Mouse (Mus musculus) E14TG2a.4 (cell line): ENCODE measurements around the gene Polg.

ENCODE experiments used
- H3K27me3 ChIP-seq: 2 replicates; pipeline ENCODE4 v1.6.1; 2014; ENCODE audit warnings: low read length, control low read depth; ENCODE audit not compliant: insufficient read depth
- H3K36me3 ChIP-seq: 2 replicates; pipeline ENCODE4 v1.6.1; 2014; ENCODE audit warnings: low read length, control low read depth; ENCODE audit not compliant: insufficient read depth
- H3K4me1 ChIP-seq: replicated peaks from 2 replicates; pipeline ENCODE4 v1.6.1; 2014; ENCODE audit warnings: low read depth, low read length, control low read depth
- H3K4me3 ChIP-seq: replicated peaks from 2 replicates; pipeline ENCODE4 v1.5.1; 2014; ENCODE audit warnings: mild to moderate bottlenecking, low read length
- H3K9me3 ChIP-seq: 2 replicates; pipeline ENCODE4 v1.6.1; 2014; ENCODE audit warnings: low read length, control low read depth
- CTCF ChIP-seq: conservative IDR thresholded peaks from 2 replicates; pipeline ENCODE4 v1.5.1; 2014; ENCODE audit warnings: low read length
- NANOG ChIP-seq: IDR thresholded peaks from 2 replicates; pipeline ENCODE4 v1.6.1; 2014; ENCODE audit warnings: borderline replicate concordance, low read length, mixed read lengths
- POU5F1 ChIP-seq: IDR thresholded peaks from 2 replicates; pipeline ENCODE4 v1.6.1; 2014; ENCODE audit warnings: low read length, borderline replicate concordance

Polg gene

DNA sequence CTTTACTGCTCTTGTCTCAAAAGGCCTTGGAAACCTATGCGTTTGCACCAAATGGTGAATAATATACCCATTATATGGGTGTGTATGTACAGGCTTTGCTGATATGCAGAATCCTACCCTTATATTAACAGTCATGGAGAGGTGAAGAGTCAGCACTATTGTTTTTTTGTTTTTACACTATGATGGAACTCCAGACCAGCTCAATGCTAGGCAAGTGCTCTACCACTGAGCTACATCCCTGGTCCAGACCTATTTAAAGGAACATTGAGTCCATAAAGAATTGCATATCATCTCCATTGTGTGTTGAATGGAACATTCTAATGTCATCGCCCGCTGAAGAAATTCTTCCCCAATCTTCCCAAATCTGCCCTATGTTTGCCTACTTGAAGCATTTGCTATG lies 44.5 kb upstream of the Polg start:
- Histone ChIP-seq H3K27me3 (peaks cover 98% of the 10 kb centered on the region), H3K36me3 (no peaks in the 10 kb centered on the region), H3K9me3 (no peaks in the 10 kb centered on the region), H3K4me3 (no peak overlapping the region), H3K4me1 (peaks cover 58% of the 10 kb centered on the region)
- no peak for TF ChIP-seq POU5F1
- TF ChIP-seq NANOG, result no peak
- no peak for TF ChIP-seq CTCF

DNA sequence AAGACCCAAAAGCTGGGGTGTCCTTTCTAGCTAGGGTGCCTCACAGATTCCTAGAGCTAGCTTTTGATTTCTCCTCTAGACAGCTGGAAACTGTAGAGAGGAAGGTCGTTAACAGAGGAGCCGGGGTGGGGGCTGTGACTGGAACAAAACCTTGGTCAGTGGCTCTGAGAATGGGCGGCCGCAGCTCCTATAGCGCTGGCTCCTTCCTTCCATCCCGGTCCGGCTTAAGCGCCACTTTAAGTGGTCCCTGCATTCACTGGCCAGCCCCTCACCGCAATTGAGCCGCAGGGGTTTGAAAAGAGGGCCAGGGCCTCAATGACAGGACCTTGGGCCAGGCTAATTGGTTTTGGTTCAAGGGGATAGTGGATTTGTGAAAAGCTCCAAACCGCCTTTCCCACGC lies 43.5 kb upstream of the Polg start:
- no peaks in the 10 kb centered on the region for H3K36me3 ChIP-seq
- H3K4me1 ChIP-seq, result peaks cover 57% of the 10 kb centered on the region
- H3K4me3 ChIP-seq, result no peak overlapping the region; the same call in 1 of the 2 replicates
- peaks cover 98% of the 10 kb centered on the region for H3K27me3 ChIP-seq
- TF ChIP-seq CTCF (no peak), NANOG (no peak), POU5F1 (no peak)
- no peaks in the 10 kb centered on the region for H3K9me3 ChIP-seq

DNA sequence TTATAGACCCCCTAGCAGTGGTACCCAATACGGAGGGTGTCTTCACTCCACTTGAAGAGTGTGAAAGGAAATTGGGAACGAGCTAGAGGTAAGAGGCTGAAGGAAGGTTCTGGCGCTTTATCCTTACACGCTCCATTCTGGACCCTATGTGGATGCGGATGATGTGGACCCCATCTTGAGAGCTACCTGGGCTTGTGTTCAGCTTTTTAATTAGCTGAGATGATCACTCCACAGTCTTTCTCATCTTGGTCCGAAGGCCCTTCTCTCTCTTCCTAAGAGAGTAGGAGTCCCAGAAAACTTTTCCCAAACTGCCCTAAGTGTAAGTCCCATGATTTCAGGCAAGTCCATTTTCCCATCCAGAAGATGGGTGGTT lies 43.1 kb upstream of the Polg start:
- no peaks in the 10 kb centered on the region for H3K9me3 ChIP-seq
- no peaks in the 10 kb centered on the region for H3K36me3 ChIP-seq
- H3K4me1 ChIP-seq, result peaks cover 57% of the 10 kb centered on the region
- no peak for TF ChIP-seq POU5F1
- no peak for TF ChIP-seq NANOG
- no peak for TF ChIP-seq CTCF
- peak overlapping the region; percentile 52 for H3K4me3 ChIP-seq
- peaks cover 98% of the 10 kb centered on the region for H3K27me3 ChIP-seq

DNA sequence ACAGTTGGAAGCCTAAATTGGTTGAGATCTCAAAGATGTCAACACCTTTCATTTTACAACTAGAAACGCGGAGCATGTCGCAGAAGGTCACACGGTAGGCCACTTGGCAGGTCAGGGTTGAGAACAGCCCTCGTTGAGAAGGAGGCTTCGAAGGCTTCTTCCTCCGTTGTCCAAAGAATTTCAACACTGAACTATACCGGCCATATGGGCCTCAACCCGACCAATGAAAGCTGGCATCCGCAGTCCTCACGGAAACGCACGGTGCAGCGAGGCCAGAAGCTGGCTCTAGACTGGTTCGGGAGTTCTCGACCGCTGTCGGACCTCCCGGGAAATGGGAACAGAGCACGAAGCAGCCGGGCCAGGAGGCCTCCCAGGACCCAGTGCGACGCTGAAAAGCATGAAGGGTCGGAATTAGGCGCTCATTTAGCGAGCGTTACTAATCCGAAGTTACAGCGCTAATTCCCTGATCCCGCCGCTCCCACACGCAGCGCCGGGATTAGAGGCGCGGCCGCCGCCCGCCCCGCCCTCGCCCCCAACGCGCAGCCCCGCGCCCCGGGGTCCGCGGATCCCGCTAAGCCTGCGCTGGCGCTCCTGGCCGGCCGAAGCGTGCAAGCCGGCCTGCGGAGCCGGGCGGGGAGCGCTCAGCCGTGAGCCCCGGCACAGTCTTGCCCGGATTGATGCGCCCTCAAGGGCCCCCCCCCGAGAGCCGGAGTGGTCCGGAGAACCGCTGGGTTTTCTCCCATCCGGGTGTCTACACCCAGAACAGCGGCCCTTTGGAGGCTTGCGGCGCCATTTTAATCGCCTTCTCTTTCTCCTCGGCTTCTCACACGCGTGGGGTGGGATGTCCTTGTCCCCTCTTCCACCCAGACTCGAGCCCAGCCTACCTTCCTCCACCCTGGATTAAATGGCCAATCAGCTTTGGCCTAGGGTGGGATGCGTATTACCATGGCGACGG lies 42.4 kb upstream of the Polg start:
- H3K27me3 ChIP-seq, result peaks cover 98% of the 10 kb centered on the region
- TF ChIP-seq POU5F1, result no peak
- no peak for TF ChIP-seq NANOG
- no peak for TF ChIP-seq CTCF
- no peaks in the 10 kb centered on the region for H3K36me3 ChIP-seq
- H3K4me3 ChIP-seq, result peak overlapping the region; percentile 52
- H3K9me3 ChIP-seq, result no peaks in the 10 kb centered on the region
- H3K4me1 ChIP-seq, result peaks cover 58% of the 10 kb centered on the region

DNA sequence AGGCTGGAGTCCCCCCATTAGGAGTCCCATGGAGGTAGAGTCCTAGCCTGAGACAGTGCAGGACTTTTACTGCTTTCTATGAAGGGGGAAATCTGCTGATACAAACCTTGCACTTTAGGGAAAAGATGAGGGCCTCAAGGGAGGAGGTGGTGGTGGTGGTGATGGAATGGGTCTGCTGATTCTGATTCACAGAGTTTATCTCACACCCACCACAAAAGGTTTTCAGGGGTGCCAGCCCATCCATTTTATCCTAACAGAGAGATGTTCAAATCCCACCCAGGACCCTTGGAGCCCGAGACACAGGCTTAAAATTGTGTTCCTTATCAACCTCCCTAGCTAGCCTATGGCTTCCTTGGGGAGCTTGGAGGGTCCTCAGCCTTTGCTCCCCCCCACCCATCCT lies 41.6 kb upstream of the Polg start:
- H3K36me3 ChIP-seq, result no peaks in the 10 kb centered on the region
- peaks cover 98% of the 10 kb centered on the region for H3K27me3 ChIP-seq
- H3K9me3 ChIP-seq, result no peaks in the 10 kb centered on the region
- TF ChIP-seq CTCF, result no peak
- TF ChIP-seq NANOG, result no peak
- no peak for TF ChIP-seq POU5F1
- peaks cover 57% of the 10 kb centered on the region for H3K4me1 ChIP-seq
- H3K4me3 ChIP-seq, result peak overlapping the region; percentile 79; the same call in 1 of the 2 replicates

DNA sequence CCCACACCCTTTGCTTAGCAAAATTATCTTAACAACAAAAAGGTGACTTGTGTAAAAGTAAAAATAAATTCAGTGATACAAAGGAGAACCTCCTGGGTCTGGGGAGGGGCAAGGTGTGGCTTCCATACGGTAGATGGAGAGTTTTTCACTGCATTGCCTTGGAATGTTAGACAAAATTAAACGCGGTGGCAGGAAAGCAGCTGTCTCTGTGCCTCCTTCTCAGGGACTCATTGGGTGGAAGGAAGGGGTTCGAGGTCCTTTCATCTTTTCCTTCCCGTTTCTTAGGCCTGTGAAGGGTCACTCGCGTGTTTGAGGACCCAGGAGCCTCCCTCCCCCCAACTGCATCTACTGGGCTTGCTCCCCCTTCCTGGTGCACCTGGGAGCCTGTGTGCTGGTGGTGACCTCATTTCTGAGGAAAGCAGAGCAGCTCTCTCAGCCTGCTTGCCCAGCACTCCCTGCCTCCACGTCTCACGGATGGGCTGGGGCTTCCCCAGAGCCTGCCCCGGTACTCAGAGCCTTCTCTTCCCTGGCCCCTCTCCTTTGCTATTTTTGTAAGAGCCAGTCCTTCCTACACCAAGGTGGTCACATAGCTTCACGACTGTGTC lies 41.0 kb upstream of the Polg start:
- Histone ChIP-seq H3K9me3 (no peaks in the 10 kb centered on the region), H3K27me3 (peaks cover 98% of the 10 kb centered on the region), H3K4me1 (peaks cover 58% of the 10 kb centered on the region), H3K4me3 (peak overlapping the region; percentile 79; the same call in 1 of the 2 replicates), H3K36me3 (no peaks in the 10 kb centered on the region)
- TF ChIP-seq POU5F1 (no peak), CTCF (no peak)

DNA sequence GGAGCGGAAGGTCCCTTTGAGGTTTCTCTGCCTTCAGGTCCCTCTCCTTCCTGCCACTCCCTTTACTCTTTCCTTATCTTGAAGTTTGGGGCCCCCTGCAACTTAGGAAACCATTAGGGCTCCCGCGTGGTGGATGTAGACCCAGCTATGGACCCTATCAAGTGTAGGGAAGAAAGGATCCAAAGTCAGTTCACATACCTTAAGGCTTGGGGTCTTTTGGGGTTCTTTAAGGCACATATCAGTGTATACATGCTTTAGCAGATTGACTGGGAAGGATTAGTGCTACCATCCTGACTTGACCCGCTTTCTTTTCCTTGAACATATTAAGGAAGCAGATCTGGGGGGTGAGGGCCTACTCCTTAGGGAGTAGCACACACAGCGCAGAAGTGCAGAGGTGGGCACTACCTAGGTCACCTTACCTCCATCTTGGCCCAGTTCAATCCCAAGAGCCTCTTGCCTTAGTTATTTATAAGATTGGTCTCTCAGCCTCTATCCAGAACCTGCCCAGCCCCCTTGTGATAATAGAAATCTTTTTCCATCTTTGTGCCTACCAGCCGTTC lies 40.4 kb upstream of the Polg start:
- Histone ChIP-seq H3K27me3 (peaks cover 99% of the 10 kb centered on the region), H3K9me3 (no peaks in the 10 kb centered on the region), H3K36me3 (no peaks in the 10 kb centered on the region), H3K4me1 (peaks cover 63% of the 10 kb centered on the region), H3K4me3 (peak overlapping the region; percentile 79)
- TF ChIP-seq NANOG, result no peak

DNA sequence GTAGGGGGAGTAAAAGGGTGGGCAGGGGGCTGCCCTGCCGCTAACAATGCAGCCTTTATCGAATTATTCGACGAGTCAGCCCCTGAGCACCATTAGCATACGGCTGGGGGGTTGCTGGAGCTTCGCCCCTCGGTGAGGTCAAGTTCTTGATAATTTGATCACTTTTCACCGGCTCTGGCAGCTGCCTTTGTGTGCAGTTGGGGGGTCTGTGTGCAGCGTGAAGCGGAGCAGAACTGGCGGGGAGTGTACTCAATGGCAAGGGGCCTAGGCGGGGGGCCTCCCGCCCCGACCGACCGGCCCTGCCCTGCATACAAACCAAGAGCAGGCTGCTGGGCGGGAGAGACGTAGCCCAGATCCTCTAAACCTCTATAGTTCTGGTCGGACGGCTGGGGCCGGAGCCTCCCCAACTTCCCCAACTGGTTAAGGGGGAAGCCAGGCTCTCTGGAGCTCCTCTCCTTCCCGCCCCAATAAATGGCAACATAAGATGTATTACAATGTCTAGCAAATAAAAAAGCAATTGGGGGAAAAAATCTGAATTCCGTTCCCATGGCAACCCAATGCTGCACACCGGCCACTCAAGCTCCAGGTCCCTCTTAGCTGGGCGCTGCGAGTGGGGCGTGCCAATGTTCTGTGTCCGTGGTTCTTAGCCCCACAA lies 39.8 kb upstream of the Polg start:
- no peaks in the 10 kb centered on the region; the same call in 1 of the 2 replicates for H3K9me3 ChIP-seq
- H3K36me3 ChIP-seq, result no peaks in the 10 kb centered on the region
- peaks cover 99% of the 10 kb centered on the region for H3K27me3 ChIP-seq
- peak overlapping the region; percentile 79 for H3K4me3 ChIP-seq
- H3K4me1 ChIP-seq, result peaks cover 65% of the 10 kb centered on the region
- TF ChIP-seq POU5F1, result no peak
